ENCODE assay signal across 8 mouse cellular contexts in genomic region chr11:120349986-120350702, GRCm38 (mm10). TPM values are rescaled to one million over a fixed set of nuclear protein-coding genes. Genes with fewer than 3 reads are reported as not detected.
A peak's percentile ranks its signal among the peaks of the same experiment; 100 is the strongest.
DNase-seq lines count a peak whose midpoint lies in the region; ATAC-seq and TF ChIP-seq lines count a peak whose summit lies in the region.

No protein-coding gene starts in this region.

- peaks cover 20% of the 10 kb centered on the region for H3K9me3 ChIP-seq in E14TG2a.4 (ENCODE audit: low read length)
- no peaks in the 10 kb centered on the region for H3K9me3 ChIP-seq in forebrain, embryonic 14.5 days (replicated peaks; ENCODE audit: control insufficient read depth, low read length)
- no peaks in the 10 kb centered on the region for H3K9me3 ChIP-seq in lung, embryonic 15.5 days

- H3K4me3 ChIP-seq in E14TG2a.4 (replicated peaks; ENCODE audit: low read length), result peak overlapping the region; percentile 89
- H3K4me3 ChIP-seq in forebrain, embryonic 14.5 days (ENCODE audit: low read depth, low read length), result peak overlapping the region; percentile 100
- H3K4me3 ChIP-seq in layer of hippocampus, adult 2 months, result peak overlapping the region; percentile 99
- peak overlapping the region; percentile 83 for H3K4me3 ChIP-seq in lung, embryonic 15.5 days
- peak overlapping the region; percentile 94 for H3K4me3 ChIP-seq in olfactory bulb, adult 2 months (ENCODE audit: insufficient read depth, low read depth, low read length)

- H3K9ac ChIP-seq in forebrain, embryonic 14.5 days (ENCODE audit: low read length), result peak overlapping the region; percentile 100
- peak overlapping the region; percentile 100 for H3K9ac ChIP-seq in lung, embryonic 15.5 days

- peaks cover 20% of the 10 kb centered on the region for H3K36me3 ChIP-seq in E14TG2a.4 (ENCODE audit: insufficient read depth, low read length)
- peaks cover 15% of the 10 kb centered on the region for H3K36me3 ChIP-seq in forebrain, embryonic 14.5 days (ENCODE audit: control insufficient read depth, insufficient read depth, low read length)
- peaks cover 9% of the 10 kb centered on the region for H3K36me3 ChIP-seq in lung, embryonic 15.5 days

- peaks cover 49% of the 10 kb centered on the region for H3K4me1 ChIP-seq in E14TG2a.4 (replicated peaks; ENCODE audit: low read depth, low read length)
- H3K4me1 ChIP-seq in forebrain, embryonic 14.5 days (ENCODE audit: control insufficient read depth, insufficient read depth, low read length), result peaks cover 19% of the 10 kb centered on the region
- H3K4me1 ChIP-seq in lung, embryonic 15.5 days, result peaks cover 49% of the 10 kb centered on the region
- peaks cover 30% of the 10 kb centered on the region for H3K4me1 ChIP-seq in olfactory bulb, adult 2 months (ENCODE audit: control insufficient read depth, insufficient read depth, low read length)

- peak; percentile 58 for ATAC-seq in forebrain, embryonic 14.5 days
- peak; percentile 82 for ATAC-seq in lung, embryonic 15.5 days (ENCODE audit: borderline replicate concordance, extremely low read depth, low FRiP score, low TSS enrichment)

- TF ChIP-seq CTCF in E14TG2a.4 (conservative IDR thresholded peaks at IDR 0.05; ENCODE audit: low read length), result no peak
- TF ChIP-seq CTCF in layer of hippocampus, adult 2 months (conservative IDR thresholded peaks at IDR 0.05), result peak; percentile 21
- 0 out of 2 replicates have a peak, but pooled peaks have one; percentile 3 for TF ChIP-seq CTCF in olfactory bulb, adult 2 months (IDR thresholded peaks at IDR 0.05; ENCODE audit: insufficient read depth, low read depth, low read length)

- peak overlapping the region; percentile 99 for H3K4me2 ChIP-seq in forebrain, embryonic 14.5 days (ENCODE audit: low read length)
- peak overlapping the region; percentile 87 for H3K4me2 ChIP-seq in lung, embryonic 15.5 days

- DNase-seq in c-Kit-positive CD71-positive TER-119-negative erythroid progenitor cells, embryonic 14.5 days (ENCODE audit: low read depth), result peak; percentile 46
- peak; percentile 90 for DNase-seq in forebrain, embryonic 14.5 days (ENCODE audit: low spot score)
- peak; percentile 96 for DNase-seq in heart, postnatal 25 days (ENCODE audit: low spot score)
- peak; percentile 67 for DNase-seq in layer of hippocampus, adult 2 months (ENCODE audit: low spot score in 2 of 2)
- DNase-seq in thymus, postnatal 10 days (ENCODE audit: low spot score in 2 of 2), result peak; percentile 52 to 54

- peak overlapping the region; percentile 99 for H3K27ac ChIP-seq in forebrain, embryonic 14.5 days (ENCODE audit: low read depth, low read length)
- H3K27ac ChIP-seq in layer of hippocampus, adult 2 months, result peak overlapping the region; percentile 100
- H3K27ac ChIP-seq in lung, embryonic 15.5 days, result peak overlapping the region; percentile 100
- H3K27ac ChIP-seq in olfactory bulb, adult 2 months (ENCODE audit: insufficient read depth, low read depth, low read length), result peak overlapping the region; percentile 95

- TF ChIP-seq POLR2A in olfactory bulb, adult 2 months (IDR thresholded peaks at IDR 0.05; ENCODE audit: insufficient read depth, low read depth, low read length), result peak; percentile 47; the same call in 1 of the 2 replicates

- intact Hi-C loops in heart, postnatal 25 days (cut with DNase I), result loop anchor here (5.0 kb wide), 1 partner anchor 113 kb away; no protein-coding TSS in a partner anchor

- 0 out of 2 replicates have a peak, but pooled peaks cover 3% of the 10 kb centered on the region for H3K27me3 ChIP-seq in E14TG2a.4 (ENCODE audit: insufficient read depth, low read length)
- H3K27me3 ChIP-seq in forebrain, embryonic 14.5 days (replicated peaks; ENCODE audit: control insufficient read depth, insufficient read depth, low read length), result no peaks in the 10 kb centered on the region
- H3K27me3 ChIP-seq in lung, embryonic 15.5 days, result no peaks in the 10 kb centered on the region

- under 1% methylated on average over 62 of the region's 68 CpGs for WGBS in forebrain, embryonic 14.5 days
- under 1% methylated on average over 58 of the region's 68 CpGs for WGBS in lung, embryonic 15.5 days
- WGBS in olfactory bulb, adult 2 months, result 1% methylated on average over 68 of the region's 68 CpGs

RNA-seq across cellular contexts. Expression of gene Actg1, which starts 1.8 kb away (rescaled TPM):
- polyA plus RNA-seq in forebrain, embryonic 14.5 days (2014; fragmentation: Nextera tagmentation; extraction: Ambion mirVana), result 3,852 and 3,863 TPM in 2 replicates
- total RNA-seq in heart, postnatal 25 days (2021), result 100 to 1,000 TPM; 282 to 346 TPM
- 1,000 to 10,000 TPM; 1,285 to 1,295 TPM for total RNA-seq in layer of hippocampus, adult 2 months (2021)
- 2,618 and 2,638 TPM in 2 replicates for polyA plus RNA-seq in lung, embryonic 15.5 days (2015; fragmentation: Nextera tagmentation; extraction: Ambion mirVana)
- 702 and 785 TPM in 2 replicates for polyA plus RNA-seq in olfactory bulb, adult 2 months (2012; ENCODE audit: insufficient read depth, insufficient read length, low replicate concordance, missing spikeins)

RNA-seq across cellular contexts. Expression of gene Fscn2, which starts 11.2 kb away (rescaled TPM):
- 0.75 and 1.4 TPM in 2 replicates for polyA plus RNA-seq in forebrain, embryonic 14.5 days (2014; fragmentation: Nextera tagmentation; extraction: Ambion mirVana)
- not detected for total RNA-seq in heart, postnatal 25 days (2021)
- 1 to 10 TPM in 1 of 2 experiments, under 1 TPM in 1; 0.69 to 1.1 TPM for total RNA-seq in layer of hippocampus, adult 2 months (2021)
- polyA plus RNA-seq in lung, embryonic 15.5 days (2015; fragmentation: Nextera tagmentation; extraction: Ambion mirVana), result 0.38 and 0.56 TPM in 2 replicates
- polyA plus RNA-seq in olfactory bulb, adult 2 months (2012; ENCODE audit: insufficient read depth, insufficient read length, low replicate concordance, missing spikeins), result not detected in 2 replicates

RNA-seq across cellular contexts. Expression of gene Faap100, which starts 28.4 kb away (rescaled TPM):
- polyA plus RNA-seq in forebrain, embryonic 14.5 days (2014; fragmentation: Nextera tagmentation; extraction: Ambion mirVana), result 51.7 and 71.1 TPM in 2 replicates
- 10 to 100 TPM; 15.2 to 15.3 TPM for total RNA-seq in heart, postnatal 25 days (2021)
- total RNA-seq in layer of hippocampus, adult 2 months (2021), result 10 to 100 TPM; 17.7 to 19.5 TPM
- polyA plus RNA-seq in lung, embryonic 15.5 days (2015; fragmentation: Nextera tagmentation; extraction: Ambion mirVana), result 36.9 and 37.4 TPM in 2 replicates
- not detected in 2 replicates for polyA plus RNA-seq in olfactory bulb, adult 2 months (2012; ENCODE audit: insufficient read depth, insufficient read length, low replicate concordance, missing spikeins)

Comparison
In these comparisons a context has a peak if more than half of its experiments do, and no peak if none do; other contexts are left out.
1. Peak in every context shown above with its lines: DNase-seq, ATAC-seq, H3K4me3 ChIP-seq and H3K27ac ChIP-seq.
2. DNase-seq: peak in every context shown above with its lines; median percentile 96 in heart, postnatal 25 days; 90 in forebrain, embryonic 14.5 days; 67 in layer of hippocampus, adult 2 months; 53 in thymus, postnatal 10 days; 46 in c-Kit-positive CD71-positive TER-119-negative erythroid progenitor cells, embryonic 14.5 days.
3. RNA of gene Faap100, which starts 28.4 kb away (polyA plus RNA-seq): 51.7 to 71.1 TPM in forebrain, embryonic 14.5 days and 36.9 to 37.4 TPM in lung, embryonic 15.5 days; not detected in olfactory bulb, adult 2 months; every median in the first group is over 10 times any median in the second.